Mouse (Mus musculus) lung, embryonic 14.5 days (tissue): ENCODE results near the gene 1500009C09Rik. TPM values are rescaled to one million over a fixed set of nuclear protein-coding genes. Genes with fewer than 3 reads are reported as not detected.
"Not testable (repeated sequence)": the region's sequence is repeated elsewhere in the genome, so short reads cannot be mapped to it uniquely, and the experiment has no call there.

ENCODE experiments used
- ATAC-seq: fragments of 200-750 bp; cut with Nextera tagmentation; 2 replicates; pipeline ENCODE4 v1.8.0; 2017; ENCODE audit warnings: mild to moderate bottlenecking, moderate TSS enrichment, moderate library complexity; ENCODE audit not compliant: insufficient read depth
- DNase-seq: peaks from one replicate; pipeline ENCODE4 v3.0.0-alpha.2; 2015
- H3K27ac ChIP-seq: fragments of 300-500 bp; sonication (generic); 2 replicates; pipeline ENCODE4 v1.5.1; 2014; ENCODE audit warnings: low read depth, mild to moderate bottlenecking, moderate library complexity
- H3K27me3 ChIP-seq: fragments of 300-500 bp; sonication (generic); 2 replicates; pipeline ENCODE4 v1.6.1; 2014; ENCODE audit warnings: low read length, control low read depth; ENCODE audit not compliant: insufficient read depth
- H3K36me3 ChIP-seq: fragments of 300-500 bp; sonication (generic); 2 replicates; pipeline ENCODE4 v1.6.1; 2014; ENCODE audit warnings: control low read depth; ENCODE audit not compliant: insufficient read depth
- H3K4me1 ChIP-seq: fragments of 300-500 bp; sonication (generic); 2 replicates; pipeline ENCODE4 v1.6.1; 2014; ENCODE audit warnings: antibody characterized with exemption, control low read depth; ENCODE audit not compliant: insufficient read depth
- H3K4me2 ChIP-seq: fragments of 300-500 bp; sonication (generic); 2 replicates; pipeline ENCODE4 v1.6.1; 2014; ENCODE audit warnings: mild to moderate bottlenecking
- H3K4me3 ChIP-seq: fragments of 300-500 bp; sonication (generic); 2 replicates; pipeline ENCODE4 v1.5.1; 2014; ENCODE audit warnings: low read depth, low read length
- H3K9ac ChIP-seq: fragments of 300-500 bp; sonication (generic); 2 replicates; pipeline ENCODE4 v1.6.1; 2014
- H3K9me3 ChIP-seq: fragments of 300-500 bp; sonication (generic); 2 replicates; pipeline ENCODE4 v1.6.1; 2016; ENCODE audit warnings: low read depth, low read length, control low read depth
- CTCF ChIP-seq: IDR thresholded peaks from 2 replicates; pipeline ENCODE4 v1.5.1; 2016; ENCODE audit warnings: antibody characterized with exemption, low read depth
- WGBS: fragments of 180-500 bp; shearing (Covaris S2); extraction: QIAGEN DNeasy Blood & Tissue Kit; methylation state at CpG from one replicate; pipeline ENCODE4 v1.1.7; 2014; 5-methylcytosine and 5-hydroxymethylcytosine counted together
- polyA plus RNA-seq: library from polyadenylated mRNA; unstranded; fragments of >200 nt; fragmentation: Nextera tagmentation; extraction: Ambion mirVana; gene quantifications from 2 replicates; pipeline ENCODE4 v1.2.1, GENCODE M21; 2014

Gene 1500009C09Rik
- polyA plus RNA-seq, 1 experiment from 2014 or later = not detected

- Histone ChIP-seq H3K9ac (no peak overlapping the region), H3K4me3 (no peak overlapping the region), H3K27me3 (no peaks in the 10 kb centered on the region), H3K36me3 (peaks cover 23% of the 10 kb centered on the region; the same call in 1 of the 2 replicates), H3K4me1 (no peaks in the 10 kb centered on the region), H3K9me3 (no peaks in the 10 kb centered on the region), H3K4me2 (no peak overlapping the region), H3K27ac (no peak overlapping the region)
- DNase-seq (no peak), ATAC-seq (no peak)
- 56% methylated on average over 10 of the region's 10 CpGs for WGBS
- TF ChIP-seq CTCF = no peak
Measured at GRCm38 (mm10) chr15:82235661-82236060, 16.5 kb upstream of the 1500009C09Rik start.

- Histone ChIP-seq H3K27ac (no peak overlapping the region), H3K4me2 (no peak overlapping the region), H3K4me1 (no peaks in the 10 kb centered on the region), H3K4me3 (no peak overlapping the region), H3K9ac (no peak overlapping the region), H3K9me3 (no peaks in the 10 kb centered on the region), H3K27me3 (no peaks in the 10 kb centered on the region), H3K36me3 (peaks cover 26% of the 10 kb centered on the region; the same call in 1 of the 2 replicates)
- DNase-seq (peak; percentile 88), ATAC-seq (peak; percentile 54)
- 14% methylated on average over 5 of the region's 5 CpGs for WGBS
- TF ChIP-seq CTCF = peak; percentile 99
Measured at GRCm38 (mm10) chr15:82236565-82236964, 15.6 kb upstream of the 1500009C09Rik start.

GRCm38 (mm10) chr15:82243311-82243710 lies 8.9 kb upstream of the 1500009C09Rik start:
- peaks cover 14% of the 10 kb centered on the region; the same call in 1 of the 2 replicates for H3K36me3 ChIP-seq
- no peak overlapping the region for H3K27ac ChIP-seq
- no peak for ATAC-seq
- H3K9me3 ChIP-seq = no peaks in the 10 kb centered on the region
- peak overlapping the region; percentile 96 for H3K4me2 ChIP-seq
- H3K27me3 ChIP-seq = no peaks in the 10 kb centered on the region
- TF ChIP-seq CTCF = no peak; the same call in 1 of the 2 replicates
- 70% methylated on average over 3 of the region's 3 CpGs for WGBS
- peak overlapping the region; percentile 65 for H3K4me3 ChIP-seq
- 0 out of 2 replicates have a peak, but pooled peaks cover 3% of the 10 kb centered on the region for H3K4me1 ChIP-seq
- H3K9ac ChIP-seq = 0 out of 2 replicates have a peak overlapping the region, but pooled peaks have one; percentile 58
- no peak for DNase-seq

- Histone ChIP-seq H3K4me3 (peak overlapping the region; percentile 65), H3K4me2 (peak overlapping the region; percentile 96), H3K9me3 (no peaks in the 10 kb centered on the region), H3K27me3 (no peaks in the 10 kb centered on the region), H3K4me1 (0 out of 2 replicates have a peak, but pooled peaks cover 3% of the 10 kb centered on the region), H3K36me3 (peaks cover 10% of the 10 kb centered on the region; the same call in 1 of the 2 replicates), H3K27ac (peak overlapping the region; percentile 16; the same call in 1 of the 2 replicates), H3K9ac (peak overlapping the region; percentile 58)
- ATAC-seq (peak; percentile 28; the same call in 1 of the 2 replicates), DNase-seq (peak; percentile 43)
- 4% methylated on average over 12 of the region's 12 CpGs for WGBS
- TF ChIP-seq CTCF = no peak
Measured at GRCm38 (mm10) chr15:82243742-82244114, 8.5 kb upstream of the 1500009C09Rik start.

- no peak for TF ChIP-seq CTCF
- peak within 1 kb of the TSS; percentile 58 for H3K9ac ChIP-seq
- peak within 1 kb of the TSS; percentile 79 for H3K27ac ChIP-seq
- H3K4me3 ChIP-seq = peak within 1 kb of the TSS; percentile 65
- H3K36me3 ChIP-seq = peaks cover 5% of the 10 kb centered on the region; the same call in 1 of the 2 replicates
- under 1% methylated on average over 65 of the region's 65 CpGs for WGBS
- H3K27me3 ChIP-seq = no peaks in the 10 kb centered on the region
- peak within 1 kb of the TSS; percentile 96 for H3K4me2 ChIP-seq
- ATAC-seq = peak; percentile 98
- H3K9me3 ChIP-seq = no peaks in the 10 kb centered on the region
- H3K4me1 ChIP-seq = 0 out of 2 replicates have a peak, but pooled peaks cover 3% of the 10 kb centered on the region
- peak; percentile 97 for DNase-seq
Measured at GRCm38 (mm10) chr15:82244115-82244804, 7.9 kb upstream of the 1500009C09Rik start, which contains the start of gene Cenpm. TSS of gene Cenpm (minus strand) at chr15:82244748.

GRCm38 (mm10) chr15:82244805-82245161 lies 7.4 kb upstream of the 1500009C09Rik start:
- WGBS = 21% methylated on average over 9 of the region's 9 CpGs
- peak overlapping the region; percentile 58 for H3K9ac ChIP-seq
- H3K4me3 ChIP-seq = peak overlapping the region; percentile 65
- H3K27ac ChIP-seq = 0 out of 2 replicates have a peak overlapping the region, but pooled peaks have one; percentile 79
- ATAC-seq, H3K4me1 ChIP-seq, H3K36me3 ChIP-seq, H3K9me3 ChIP-seq, DNase-seq, H3K27me3 ChIP-seq: not testable (repeated sequence)
- H3K4me2 ChIP-seq = peak overlapping the region; percentile 96

GRCm38 (mm10) chr15:82247131-82247776 lies 4.9 kb upstream of the 1500009C09Rik start:
- Histone ChIP-seq H3K9me3 (no peaks in the 10 kb centered on the region), H3K9ac (no peak overlapping the region), H3K4me1 (0 out of 2 replicates have a peak, but pooled peaks cover 3% of the 10 kb centered on the region), H3K27me3 (no peaks in the 10 kb centered on the region), H3K4me3 (no peak overlapping the region), H3K4me2 (no peak overlapping the region), H3K27ac (no peak overlapping the region), H3K36me3 (no peaks in the 10 kb centered on the region)
- WGBS = 72% methylated on average over 3 of the region's 3 CpGs
- ATAC-seq = no peak
- DNase-seq = no peak
- TF ChIP-seq CTCF = no peak
